Mouse (Mus musculus): ENCODE measurements at regions not wholly inside any gene's neighbourhood (a gene's known extent, or its start where the extent isn't known, plus 50 kb on each side); places are given as distances from the start of the nearest gene placed in this dataset.

GRCm38 (mm10) chr6:50754786-50755185 is 100.5 kb upstream of the Npvf start:
- TF ChIP-seq CHD2 (IDR thresholded peaks at IDR 0.05; ENCODE audit: low read length) (no peak), E2F4 (IDR thresholded peaks at IDR 0.05; ENCODE audit: insufficient replicate concordance, low read depth, low read length) (no peak), CTCF (conservative IDR thresholded peaks at IDR 0.05 in 1 of 2, IDR thresholded peaks at IDR 0.05 in 1 of 2; ENCODE audit: low read depth in 2 of 2, low read length in 2 of 2) (no peak), ZKSCAN1 (IDR thresholded peaks at IDR 0.05; ENCODE audit: borderline replicate concordance, low read depth, low read length) (no peak), POLR2A (IDR thresholded peaks at IDR 0.05; ENCODE audit: low read depth, low read length) (no peak), MEF2A (IDR thresholded peaks at IDR 0.05; ENCODE audit: borderline replicate concordance, low read depth, low read length) (no peak), NELFE (IDR thresholded peaks at IDR 0.05; ENCODE audit: low read depth, low read length) (no peak)
